In the genomic region with DNA sequence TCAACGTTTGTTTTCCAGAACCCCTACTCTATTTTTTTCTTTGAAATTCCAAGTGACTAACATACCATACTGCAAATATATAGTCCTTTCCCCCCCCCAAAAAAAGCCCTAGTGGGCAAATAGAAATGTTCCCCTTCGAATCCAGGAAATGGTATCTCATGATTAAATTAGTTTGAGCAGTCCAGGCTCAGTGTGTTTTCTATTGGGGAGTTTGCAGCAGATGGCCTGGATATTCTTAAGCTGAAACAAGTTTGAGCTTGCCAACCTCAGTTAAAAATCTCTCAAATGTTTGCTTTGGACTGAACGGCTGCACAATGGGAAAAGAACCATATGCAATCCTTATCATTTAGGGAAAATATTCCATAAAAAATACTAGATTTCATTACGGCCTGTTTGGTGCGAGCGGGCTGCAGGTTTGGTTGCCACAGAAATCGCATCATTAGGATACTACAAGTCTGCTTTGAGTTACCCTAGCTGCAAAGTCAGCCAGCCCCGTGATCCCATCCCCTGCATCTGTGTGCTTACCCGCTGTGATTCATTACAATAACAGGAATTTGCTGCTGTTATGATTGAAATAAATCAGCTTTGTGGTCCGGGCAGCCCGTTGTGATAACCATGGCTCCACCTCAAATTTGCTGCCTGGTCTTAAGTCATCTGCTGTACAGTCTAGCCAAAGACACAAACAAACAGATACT, we compare ENCODE assay signal across 9 mouse cellular contexts.
DNase-seq lines count a peak whose midpoint lies in the region; ATAC-seq lines count a peak whose summit lies in the region.
"Had no signal": no experiment of that assay in that cellular context is flagged by ENCODE, and none has a peak within 500 bp of the region (broad histone marks: within the 10 kb centered on the region; RNA-seq: fewer than 3 reads in every experiment).

No protein-coding gene starts in this region.

- peak; percentile 14 for DNase-seq in embryo, embryonic 10.5 days (ENCODE audit: low spot score)
- no peak for DNase-seq in embryo, embryonic 10 days (ENCODE audit: low spot score)
- peak; percentile 14 to 57 for DNase-seq in left cerebral cortex, postnatal 25 days (ENCODE audit: low spot score in 2 of 2)
- no peak for DNase-seq in left cerebral cortex, postnatal 36 days (ENCODE audit: low spot score in 2 of 2)
- DNase-seq in fibroblast of lung, adult 2 months (ENCODE audit: low read depth) = peak; percentile 86
- DNase-seq in thymus, postnatal 36 days = no peak
- DNase-seq in testis, postnatal 14 days (ENCODE audit: low spot score) = no peak
- DNase-seq: lung, postnatal 14 days had no signal

- H3K9me3 ChIP-seq in limb, embryonic 15.5 days = no peaks in the 10 kb centered on the region

- 0 out of 2 replicates have a peak overlapping the region, but pooled peaks have one; percentile 52 for H3K27ac ChIP-seq in limb, embryonic 15.5 days

- no peaks in the 10 kb centered on the region for H3K27me3 ChIP-seq in limb, embryonic 15.5 days

- intact Hi-C loops in left cerebral cortex, postnatal 25 days (cut with DNase I) = no loop called here
- intact Hi-C loops in left cerebral cortex, postnatal 36 days (cut with DNase I) = no loop called here

- WGBS in limb, embryonic 15.5 days = 30% methylated on average over 11 of the region's 11 CpGs

- no peak overlapping the region for H3K4me2 ChIP-seq in limb, embryonic 15.5 days

- H3K4me1 ChIP-seq in limb, embryonic 15.5 days = peaks cover 20% of the 10 kb centered on the region; the same call in 1 of the 2 replicates

- H3K36me3 ChIP-seq in limb, embryonic 15.5 days = no peaks in the 10 kb centered on the region

- no peak overlapping the region for H3K4me3 ChIP-seq in limb, embryonic 15.5 days

- ATAC-seq in limb, embryonic 15.5 days (ENCODE audit: insufficient number of reproducible peaks, low FRiP score, low TSS enrichment, low read depth) = no peak; the same call in 1 of the 2 replicates

- no peak overlapping the region for H3K9ac ChIP-seq in limb, embryonic 15.5 days

Comparison
In these comparisons a context has a peak if more than half of its experiments do, and no peak if none do; other contexts are left out.
1. DNase-seq: peak in embryo, embryonic 10.5 days (single experiment), left cerebral cortex, postnatal 25 days (2 of 2) and fibroblast of lung, adult 2 months (single experiment); none in embryo, embryonic 10 days (single experiment), left cerebral cortex, postnatal 36 days (0 of 2), thymus, postnatal 36 days (0 of 2) and testis, postnatal 14 days (single experiment).